Mouse (Mus musculus): ENCODE results near the gene Gm28710. TPM values are rescaled to one million over a fixed set of nuclear protein-coding genes. Genes with fewer than 3 reads are reported as not detected.

Gm28710 gene
- polyA plus RNA-seq (2014; fragmentation: Illumina TruSeq; extraction: RNeasy Lipid Tissue Mini Kit (QIAGEN cat#74804); ENCODE audit: low read depth, low replicate concordance), result not detected

GRCm38 (mm10) chr5:16791243-16791860 is at the start of gene Gm28710:
TSS of gene Gm28710 (plus strand) at chr5:16791810.

Other genes with a start within 250 kb of the Gm28710 start
- gene Hgf, start 238.3 kb upstream of the Gm28710 start, polyA plus RNA-seq (2014; fragmentation: Illumina TruSeq; extraction: RNeasy Lipid Tissue Mini Kit (QIAGEN cat#74804); ENCODE audit: low read depth, low replicate concordance), result 9.3 TPM

Data from liver, adult 10 weeks (tissue).